Mouse (Mus musculus): ENCODE measurements at regions not wholly inside any gene's neighbourhood (a gene's known extent, or its start where the extent isn't known, plus 50 kb on each side); places are given as distances from the start of the nearest gene placed in this dataset.

- TF ChIP-seq CTCF (IDR thresholded peaks at IDR 0.05; ENCODE audit: insufficient read depth, low read depth, low read length) (no peak), POLR2A (IDR thresholded peaks at IDR 0.05; ENCODE audit: insufficient read depth, low read depth, low read length) (no peak)
Measured at GRCm38 (mm10) chr2:106208767-106209250, 205.5 kb upstream of the Dnajc24 start.

All from olfactory bulb, adult 2 months (tissue).